Mouse (Mus musculus): Measurements from ENCODE around the gene Ccdc51.

GRCm38 (mm10) chr9:109046306-109046705, 36.0 kb upstream of the Ccdc51 start:
- no peak for TF ChIP-seq GATA1 (IDR thresholded peaks at IDR 0.05; ENCODE audit: borderline replicate concordance, low read length)
- no peak for TF ChIP-seq FLI1 (IDR thresholded peaks at IDR 0.05; ENCODE audit: low read length)
